Mouse (Mus musculus) neural tube, embryonic 11.5 days (tissue): ENCODE data around the gene Lingo2. TPM values are rescaled to one million over a fixed set of nuclear protein-coding genes. Genes with fewer than 3 reads are reported as not detected.
"Not testable (repeated sequence)": the region's sequence is repeated elsewhere in the genome, so short reads cannot be mapped to it uniquely, and the experiment has no call there.

Experiments used
- ATAC-seq: fragments of 200-750 bp; cut with Nextera tagmentation; 2 replicates; pipeline ENCODE4 v1.8.0; 2017; ENCODE audit warnings: moderate number of reproducible peaks, mild to moderate bottlenecking, moderate TSS enrichment, moderate library complexity; ENCODE audit not compliant: insufficient read depth, low FRiP score, low TSS enrichment
- DNase-seq: peaks from one replicate; pipeline ENCODE4 v3.0.0-alpha.2; 2015; ENCODE audit warnings: low spot score
- H3K27ac ChIP-seq: fragments of 300-500 bp; sonication (generic); 2 replicates; pipeline ENCODE4 v1.5.1; 2014; ENCODE audit warnings: low read depth, mild to moderate bottlenecking, low read length
- H3K27me3 ChIP-seq: fragments of 300-500 bp; sonication (generic); 2 replicates; pipeline ENCODE4 v1.6.1; 2014; ENCODE audit warnings: mild to moderate bottlenecking, low read length, mixed read lengths; ENCODE audit not compliant: control insufficient read depth, insufficient read depth
- H3K36me3 ChIP-seq: fragments of 300-500 bp; sonication (generic); 2 replicates; pipeline ENCODE4 v1.6.1; 2014; ENCODE audit warnings: mild to moderate bottlenecking, low read length, moderate library complexity, mixed read lengths; ENCODE audit not compliant: control insufficient read depth, insufficient read depth
- H3K4me1 ChIP-seq: fragments of 300-500 bp; sonication (generic); 2 replicates; pipeline ENCODE4 v1.6.1; 2014; ENCODE audit warnings: low read length, mixed read lengths; ENCODE audit not compliant: control insufficient read depth, insufficient read depth
- H3K4me2 ChIP-seq: fragments of 300-500 bp; sonication (generic); 2 replicates; pipeline ENCODE4 v1.6.1; 2014; ENCODE audit warnings: low read depth, mild to moderate bottlenecking, moderate library complexity
- H3K4me3 ChIP-seq: fragments of 300-500 bp; sonication (generic); 2 replicates; pipeline ENCODE4 v1.5.1; 2014; ENCODE audit warnings: low read depth, low read length
- H3K9ac ChIP-seq: fragments of 300-500 bp; sonication (generic); 2 replicates; pipeline ENCODE4 v1.6.1; 2014; ENCODE audit warnings: mild to moderate bottlenecking, low read length
- H3K9me3 ChIP-seq: fragments of 300-500 bp; sonication (generic); 2 replicates; pipeline ENCODE4 v1.6.1; 2016; ENCODE audit warnings: low read length; ENCODE audit not compliant: control insufficient read depth
- WGBS: fragments of 180-500 bp; shearing (Covaris S2); extraction: QIAGEN DNeasy Blood & Tissue Kit; methylation state at CpG from one replicate; pipeline ENCODE4 v1.1.7; 2014; 5-methylcytosine and 5-hydroxymethylcytosine counted together
- polyA plus RNA-seq: library from polyadenylated mRNA; unstranded; fragments of >200 nt; fragmentation: Nextera tagmentation; extraction: Ambion mirVana; gene quantifications from 2 replicates; pipeline ENCODE4 v1.2.1, GENCODE M21; 2014

The Lingo2 gene
- polyA plus RNA-seq, 1 experiment from 2014 or later = 2.5 TPM

GRCm38 (mm10) chr4:36081095-36081852, 870.3 kb downstream of the Lingo2 start:
- DNase-seq (no peak), ATAC-seq (no peak)
- Histone ChIP-seq H3K36me3 (no peaks in the 10 kb centered on the region), H3K9me3 (no peaks in the 10 kb centered on the region), H3K4me1 (no peaks in the 10 kb centered on the region), H3K4me3 (no peak overlapping the region), H3K4me2 (no peak overlapping the region), H3K27ac (no peak overlapping the region), H3K27me3 (no peaks in the 10 kb centered on the region), H3K9ac (no peak overlapping the region)
- 69% methylated on average over 3 of the region's 3 CpGs for WGBS

DNA sequence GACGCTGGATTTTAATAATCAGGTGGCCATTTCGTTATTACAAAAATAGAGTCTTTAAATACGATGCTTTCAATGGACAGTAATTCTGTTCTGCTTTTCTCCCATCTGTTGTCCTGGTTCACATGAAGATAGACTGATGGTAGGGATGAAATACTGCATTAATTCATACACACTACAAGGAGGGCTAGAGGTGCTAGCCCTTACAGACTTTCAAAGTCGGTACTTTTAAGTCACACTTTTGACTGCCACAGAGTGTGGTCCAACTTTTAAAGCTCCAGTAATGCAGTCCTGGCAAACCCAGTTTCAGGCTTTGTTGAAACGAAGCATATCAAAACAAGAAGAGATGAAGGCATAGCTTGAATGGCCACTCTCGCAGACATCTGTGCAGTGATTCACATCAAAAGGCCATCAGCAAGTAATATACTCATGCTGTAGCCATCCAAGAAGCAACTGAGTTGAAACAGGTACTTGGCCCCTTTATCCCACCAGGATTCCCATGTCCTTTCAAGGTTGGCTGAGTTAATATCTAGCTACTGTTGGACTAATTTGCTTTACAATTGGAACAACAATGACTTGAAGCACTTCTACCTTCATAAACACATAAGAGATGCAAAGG, 872.5 kb downstream of the Lingo2 start:
- no peaks in the 10 kb centered on the region for H3K27me3 ChIP-seq
- 87% methylated on average over 6 of the region's 6 CpGs for WGBS
- ATAC-seq = no peak

GRCm38 (mm10) chr4:36064701-36065100, 886.8 kb downstream of the Lingo2 start:
- H3K4me1 ChIP-seq, H3K36me3 ChIP-seq, H3K9me3 ChIP-seq, H3K27me3 ChIP-seq, H3K27ac ChIP-seq, H3K4me2 ChIP-seq, DNase-seq, ATAC-seq, H3K4me3 ChIP-seq, H3K9ac ChIP-seq: not testable (repeated sequence)
- 78% methylated on average over 1 of the region's 1 CpGs for WGBS

More for the DNA sequence above, 872.5 kb downstream of the Lingo2 start:
- Histone ChIP-seq H3K4me1 (no peaks in the 10 kb centered on the region), H3K4me2 (no peak overlapping the region), H3K36me3 (no peaks in the 10 kb centered on the region), H3K9ac (no peak overlapping the region), H3K4me3 (no peak overlapping the region), H3K9me3 (no peaks in the 10 kb centered on the region), H3K27ac (no peak overlapping the region)
- no peak for DNase-seq

GRCm38 (mm10) chr4:36052791-36053376, 898.7 kb downstream of the Lingo2 start:
- Histone ChIP-seq H3K9ac (no peak overlapping the region), H3K27ac (no peak overlapping the region), H3K4me1 (no peaks in the 10 kb centered on the region; the same call in 1 of the 2 replicates), H3K4me2 (no peak overlapping the region), H3K27me3 (no peaks in the 10 kb centered on the region), H3K36me3 (no peaks in the 10 kb centered on the region), H3K4me3 (no peak overlapping the region), H3K9me3 (no peaks in the 10 kb centered on the region)
- ATAC-seq (peak; percentile 78), DNase-seq (no peak)
- WGBS = 53% methylated on average over 6 of the region's 6 CpGs

DNA sequence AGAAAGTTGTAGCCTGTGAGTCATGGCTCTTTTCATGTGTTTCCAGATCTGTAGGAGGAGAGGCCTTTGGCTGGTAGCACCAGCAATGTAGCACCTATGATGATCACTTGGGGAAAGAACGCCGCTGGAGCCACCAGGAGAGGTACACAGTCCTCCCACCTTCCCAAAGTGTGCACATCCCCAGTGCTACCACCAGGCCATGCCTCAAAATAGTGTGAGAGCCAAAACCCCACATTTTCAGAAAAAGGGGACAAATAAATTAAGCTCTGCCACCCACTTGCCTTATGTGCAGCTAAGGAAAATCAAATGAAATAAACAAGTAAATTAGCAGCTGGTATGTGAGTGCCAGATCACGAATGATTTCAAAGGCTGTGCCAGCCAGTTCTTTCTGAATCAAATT, 911.2 kb downstream of the Lingo2 start:
- no peaks in the 10 kb centered on the region for H3K4me1 ChIP-seq
- H3K27ac ChIP-seq = no peak overlapping the region
- H3K9ac ChIP-seq = no peak overlapping the region
- no peak overlapping the region for H3K4me2 ChIP-seq
- no peaks in the 10 kb centered on the region for H3K36me3 ChIP-seq
- no peaks in the 10 kb centered on the region for H3K27me3 ChIP-seq
- no peak for ATAC-seq
- H3K9me3 ChIP-seq = no peaks in the 10 kb centered on the region
- H3K4me3 ChIP-seq = no peak overlapping the region
- WGBS = 96% methylated on average over 3 of the region's 3 CpGs
- DNase-seq = no peak

GRCm38 (mm10) chr4:36038742-36039141, 912.8 kb downstream of the Lingo2 start:
- no peak overlapping the region for H3K4me3 ChIP-seq
- no peaks in the 10 kb centered on the region for H3K9me3 ChIP-seq
- ATAC-seq = no peak
- no peak overlapping the region for H3K9ac ChIP-seq
- H3K4me1 ChIP-seq = no peaks in the 10 kb centered on the region
- no peak for DNase-seq
- 90% methylated on average over 2 of the region's 2 CpGs for WGBS
- H3K27ac ChIP-seq = no peak overlapping the region
- H3K4me2 ChIP-seq = no peak overlapping the region
- no peaks in the 10 kb centered on the region for H3K27me3 ChIP-seq
- no peaks in the 10 kb centered on the region for H3K36me3 ChIP-seq

DNA sequence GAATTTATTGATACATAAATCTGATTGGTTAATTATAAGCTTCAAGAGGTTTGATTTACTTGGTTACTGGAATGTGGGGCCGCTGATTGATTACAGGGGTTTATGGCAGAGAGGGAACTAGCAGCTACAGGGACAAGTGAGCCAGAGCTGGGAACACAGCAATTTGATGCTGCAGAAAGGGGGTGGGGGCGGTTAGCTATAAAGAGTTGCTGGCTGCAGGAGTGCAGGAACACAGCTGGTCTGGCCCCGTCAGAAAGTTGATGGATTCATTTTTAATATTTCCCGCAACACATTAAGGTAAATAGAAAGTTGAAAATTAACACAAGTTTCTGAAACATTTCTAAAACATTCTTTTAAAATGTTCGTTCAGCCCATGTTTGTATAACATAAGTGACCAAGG, 919.5 kb downstream of the Lingo2 start:
- DNase-seq (no peak), ATAC-seq (no peak)
- Histone ChIP-seq H3K27ac (no peak overlapping the region), H3K9me3 (no peaks in the 10 kb centered on the region), H3K27me3 (no peaks in the 10 kb centered on the region), H3K4me2 (no peak overlapping the region), H3K4me3 (no peak overlapping the region), H3K9ac (no peak overlapping the region), H3K4me1 (no peaks in the 10 kb centered on the region), H3K36me3 (no peaks in the 10 kb centered on the region)
- WGBS = 61% methylated on average over 5 of the region's 5 CpGs

GRCm38 (mm10) chr4:36014181-36014580, 937.4 kb downstream of the Lingo2 start:
- Histone ChIP-seq H3K4me2 (no peak overlapping the region), H3K4me1 (no peaks in the 10 kb centered on the region), H3K9ac (no peak overlapping the region), H3K9me3 (no peaks in the 10 kb centered on the region), H3K36me3 (no peaks in the 10 kb centered on the region), H3K27me3 (no peaks in the 10 kb centered on the region), H3K4me3 (no peak overlapping the region), H3K27ac (no peak overlapping the region)
- DNase-seq = no peak
- no peak for ATAC-seq
- 75% methylated on average over 4 of the region's 4 CpGs for WGBS
